Mouse (Mus musculus) embryonic facial prominence, embryonic 11.5 days (tissue): Measurements from ENCODE around the gene Pax8. TPM values are rescaled to one million over a fixed set of nuclear protein-coding genes. Genes with fewer than 3 reads are reported as not detected.

Source experiments
- ATAC-seq: fragments of 200-750 bp; cut with Nextera tagmentation; replicated peaks from 2 replicates; pipeline ENCODE4 v1.8.0; 2017; ENCODE audit warnings: low read depth; ENCODE audit not compliant: insufficient number of reproducible peaks, low FRiP score, low TSS enrichment
- DNase-seq: peaks from one replicate; pipeline ENCODE4 v3.0.0-alpha.2; 2015; ENCODE audit warnings: low spot score
- H3K27ac ChIP-seq: fragments of 300-500 bp; sonication (generic); replicated peaks from 2 replicates; pipeline ENCODE4 v1.5.1; 2014; ENCODE audit warnings: mild to moderate bottlenecking, low read depth, low read length, control low read depth
- H3K27me3 ChIP-seq: fragments of 300-500 bp; sonication (generic); 2 replicates; pipeline ENCODE4 v1.6.1; 2014; ENCODE audit warnings: mild to moderate bottlenecking, low read length, moderate library complexity, mixed read lengths; ENCODE audit not compliant: control insufficient read depth, insufficient read depth
- H3K36me3 ChIP-seq: fragments of 300-500 bp; sonication (generic); replicated peaks from 2 replicates; pipeline ENCODE4 v1.6.1; 2014; ENCODE audit warnings: low read depth, mild to moderate bottlenecking, low read length, moderate library complexity, mixed read lengths; ENCODE audit not compliant: control insufficient read depth, insufficient read depth
- H3K4me1 ChIP-seq: fragments of 300-500 bp; sonication (generic); 2 replicates; pipeline ENCODE4 v1.6.1; 2014; ENCODE audit warnings: low read length, mixed read lengths; ENCODE audit not compliant: control insufficient read depth, insufficient read depth
- H3K4me2 ChIP-seq: fragments of 300-500 bp; sonication (generic); 2 replicates; pipeline ENCODE4 v1.6.1; 2014; ENCODE audit warnings: low read depth, mild to moderate bottlenecking, control low read depth, low read length, moderate library complexity
- H3K4me3 ChIP-seq: fragments of 300-500 bp; sonication (generic); 2 replicates; pipeline ENCODE4 v1.5.1; 2014; ENCODE audit warnings: low read depth, low read length, control low read depth
- H3K9ac ChIP-seq: fragments of 300-500 bp; sonication (generic); replicated peaks from 2 replicates; pipeline ENCODE4 v1.6.1; 2014; ENCODE audit warnings: mild to moderate bottlenecking, control low read depth, low read length
- H3K9me3 ChIP-seq: fragments of 300-500 bp; sonication (generic); replicated peaks from 2 replicates; pipeline ENCODE4 v1.6.1; 2016; ENCODE audit warnings: mild to moderate bottlenecking, low read length, inconsistent platforms, mixed read lengths; ENCODE audit not compliant: control insufficient read depth
- WGBS: fragments of 180-500 bp; shearing (Covaris S2); extraction: QIAGEN DNeasy Blood & Tissue Kit; methylation state at CpG from one replicate; pipeline ENCODE4 v1.1.7; 2014; 5-methylcytosine and 5-hydroxymethylcytosine counted together
- polyA plus RNA-seq: library from polyadenylated mRNA; unstranded; fragments of >200 nt; fragmentation: Nextera tagmentation; extraction: Ambion mirVana; gene quantifications from 2 replicates; pipeline ENCODE4 v1.2.1, GENCODE M21; 2014

Pax8 gene
- polyA plus RNA-seq, 1 experiment from 2014 or later = 0.98 TPM

GRCm38 (mm10) chr2:24440056-24440455, 35.3 kb downstream of the Pax8 start:
- Histone ChIP-seq H3K9me3 (no peaks in the 10 kb centered on the region), H3K4me3 (no peak overlapping the region), H3K27me3 (no peaks in the 10 kb centered on the region), H3K4me1 (no peaks in the 10 kb centered on the region), H3K9ac (no peak overlapping the region), H3K27ac (no peak overlapping the region), H3K36me3 (no peaks in the 10 kb centered on the region), H3K4me2 (no peak overlapping the region)
- no peak for ATAC-seq
- no peak for DNase-seq
- 84% methylated on average over 2 of the region's 2 CpGs for WGBS

GRCm38 (mm10) chr2:24435699-24436098, 39.7 kb downstream of the Pax8 start:
- no peaks in the 10 kb centered on the region for H3K36me3 ChIP-seq
- WGBS = 75% methylated on average over 11 of the region's 11 CpGs

GRCm38 (mm10) chr2:24434670-24435069, 40.7 kb downstream of the Pax8 start:
- Histone ChIP-seq H3K4me3 (no peak overlapping the region), H3K27ac (no peak overlapping the region), H3K4me1 (no peaks in the 10 kb centered on the region), H3K4me2 (no peak overlapping the region), H3K9me3 (no peaks in the 10 kb centered on the region), H3K36me3 (no peaks in the 10 kb centered on the region), H3K27me3 (no peaks in the 10 kb centered on the region), H3K9ac (no peak overlapping the region)
- no peak for ATAC-seq
- DNase-seq = no peak
- WGBS = 92% methylated on average over 2 of the region's 2 CpGs

More at GRCm38 (mm10) chr2:24435699-24436098, 39.7 kb downstream of the Pax8 start:
- Histone ChIP-seq H3K4me1 (no peaks in the 10 kb centered on the region), H3K27ac (no peak overlapping the region), H3K9me3 (no peaks in the 10 kb centered on the region), H3K4me3 (no peak overlapping the region), H3K27me3 (no peaks in the 10 kb centered on the region), H3K9ac (no peak overlapping the region), H3K4me2 (no peak overlapping the region)
- ATAC-seq = no peak
- no peak for DNase-seq

GRCm38 (mm10) chr2:24429806-24430205, 45.6 kb downstream of the Pax8 start:
- WGBS = 76% methylated on average over 4 of the region's 4 CpGs
- no peak overlapping the region for H3K4me3 ChIP-seq
- H3K4me2 ChIP-seq = no peak overlapping the region
- no peaks in the 10 kb centered on the region for H3K27me3 ChIP-seq
- H3K27ac ChIP-seq = no peak overlapping the region
- no peak for DNase-seq
- no peak for ATAC-seq
- no peaks in the 10 kb centered on the region for H3K9me3 ChIP-seq
- no peaks in the 10 kb centered on the region for H3K4me1 ChIP-seq
- H3K9ac ChIP-seq = no peak overlapping the region
- no peaks in the 10 kb centered on the region for H3K36me3 ChIP-seq

GRCm38 (mm10) chr2:24427866-24428675, 47.3 kb downstream of the Pax8 start:
- Histone ChIP-seq H3K9me3 (no peaks in the 10 kb centered on the region), H3K4me1 (no peaks in the 10 kb centered on the region), H3K27ac (no peak overlapping the region), H3K4me2 (no peak overlapping the region), H3K27me3 (no peaks in the 10 kb centered on the region), H3K36me3 (no peaks in the 10 kb centered on the region), H3K9ac (no peak overlapping the region), H3K4me3 (no peak overlapping the region)
- 34% methylated on average over 12 of the region's 12 CpGs for WGBS
- DNase-seq (no peak), ATAC-seq (no peak)

- no peak overlapping the region for H3K27ac ChIP-seq
- no peak overlapping the region for H3K4me3 ChIP-seq
- no peak overlapping the region for H3K4me2 ChIP-seq
- H3K27me3 ChIP-seq = no peaks in the 10 kb centered on the region
- ATAC-seq (no peak), DNase-seq (no peak)
- 79% methylated on average over 2 of the region's 2 CpGs for WGBS
- no peaks in the 10 kb centered on the region for H3K4me1 ChIP-seq
- H3K9ac ChIP-seq = no peak overlapping the region
- H3K9me3 ChIP-seq = no peaks in the 10 kb centered on the region
- H3K36me3 ChIP-seq = no peaks in the 10 kb centered on the region
Measured at GRCm38 (mm10) chr2:24425630-24426029, 49.8 kb downstream of the Pax8 start.

GRCm38 (mm10) chr2:24422815-24423214, 52.6 kb downstream of the Pax8 start:
- Histone ChIP-seq H3K36me3 (no peaks in the 10 kb centered on the region), H3K27ac (no peak overlapping the region), H3K4me2 (no peak overlapping the region), H3K27me3 (no peaks in the 10 kb centered on the region), H3K9ac (no peak overlapping the region), H3K4me1 (no peaks in the 10 kb centered on the region), H3K9me3 (no peaks in the 10 kb centered on the region), H3K4me3 (no peak overlapping the region)
- ATAC-seq (no peak), DNase-seq (no peak)
- WGBS = 75% methylated on average over 3 of the region's 3 CpGs

GRCm38 (mm10) chr2:24421211-24421863, 54.1 kb downstream of the Pax8 start:
- 92% methylated on average over 6 of the region's 6 CpGs for WGBS
- no peaks in the 10 kb centered on the region for H3K27me3 ChIP-seq
- H3K9me3 ChIP-seq = no peaks in the 10 kb centered on the region
- no peak overlapping the region for H3K4me3 ChIP-seq
- H3K9ac ChIP-seq = no peak overlapping the region
- H3K4me2 ChIP-seq = no peak overlapping the region
- H3K27ac ChIP-seq = no peak overlapping the region
- no peak for DNase-seq
- H3K36me3 ChIP-seq = no peaks in the 10 kb centered on the region
- ATAC-seq = no peak
- H3K4me1 ChIP-seq = no peaks in the 10 kb centered on the region
